Mouse (Mus musculus): ENCODE results near the gene Gm3139.
"Not testable (repeated sequence)": the region's sequence is repeated elsewhere in the genome, so short reads cannot be mapped to it uniquely, and the experiment has no call there.

The Gm3139 gene

DNA sequence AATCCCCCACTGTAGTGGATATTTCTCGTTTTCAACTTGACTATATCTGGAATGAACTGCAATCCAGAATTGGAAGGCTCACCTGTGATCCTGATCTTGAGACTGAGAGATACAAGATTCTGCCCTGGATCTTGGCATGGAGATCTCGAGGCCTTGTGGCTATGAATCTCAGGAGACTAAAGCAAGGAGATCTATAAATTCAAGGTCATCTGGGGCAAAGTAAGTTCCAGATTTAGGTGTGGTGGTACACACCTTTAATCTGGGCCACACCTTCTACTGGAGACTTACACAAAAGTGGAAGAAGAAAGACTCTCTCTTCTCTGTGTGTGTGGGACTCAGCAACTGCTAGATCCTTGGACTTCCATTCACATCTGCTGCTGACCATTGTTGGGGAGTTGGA is at the start of gene Gm3139:
TSS of gene Gm3139 (plus strand) at position 301 of the 400 bp plus-strand sequence.
- not testable (repeated sequence) for DNase-seq (ENCODE audit: low spot score in 2 of 2)

All from natural killer cell, adult 2 months (primary cell).